In the genomic region with DNA sequence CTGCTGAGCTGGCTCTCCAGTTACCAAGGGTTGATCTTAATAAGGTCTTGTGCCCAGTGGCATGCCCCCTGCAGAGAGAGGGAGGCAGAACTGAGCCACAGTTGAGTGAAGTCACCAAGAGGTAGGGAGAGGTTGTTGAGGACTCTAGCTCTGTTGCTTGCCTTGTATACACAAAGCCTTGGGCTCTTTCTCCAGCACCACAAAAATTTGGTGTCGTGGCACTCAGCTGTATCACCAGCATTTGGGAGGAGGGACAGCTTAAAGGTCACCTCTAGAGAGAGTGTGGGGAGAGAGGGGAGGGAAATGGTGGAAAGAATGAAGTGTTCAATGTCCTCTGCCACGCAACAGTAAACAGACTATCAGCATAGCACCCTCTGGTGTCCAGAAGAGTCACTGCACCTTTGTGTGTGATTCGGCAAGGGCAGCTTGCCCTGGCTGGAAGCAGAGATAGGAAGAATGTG, we compare ENCODE assay signal across 8 mouse cellular contexts. TPM values are rescaled to one million over a fixed set of nuclear protein-coding genes. Genes with fewer than 3 reads are reported as not detected.
DNase-seq lines count a peak whose midpoint lies in the region; ATAC-seq and TF ChIP-seq lines count a peak whose summit lies in the region.

No protein-coding gene starts in this region.

- H3K36me3 ChIP-seq in hindbrain, embryonic 16.5 days (ENCODE audit: control insufficient read depth, insufficient read depth, low read length): no peaks in the 10 kb centered on the region

- H3K9ac ChIP-seq in hindbrain, embryonic 16.5 days (ENCODE audit: low read depth, low read length): no peak overlapping the region

- H3K27ac ChIP-seq in gastrocnemius, adult 2 months: no peak overlapping the region; the same call in 1 of the 2 replicates
- no peak overlapping the region for H3K27ac ChIP-seq in hindbrain, embryonic 16.5 days (ENCODE audit: low read depth, low read length)

- peak; percentile 65 for ATAC-seq in Patski
- peak; percentile 73 for ATAC-seq in hindbrain, embryonic 16.5 days

- no peaks in the 10 kb centered on the region for H3K27me3 ChIP-seq in Patski
- H3K27me3 ChIP-seq in hindbrain, embryonic 16.5 days (replicated peaks; ENCODE audit: control insufficient read depth, insufficient read depth, low read length): no peaks in the 10 kb centered on the region

- in situ Hi-C loops in Patski (cut with MboI; ENCODE audit: low pct_unique_long_range_greater_than_20kb): loop anchor here (5.0 kb wide), 1 partner anchor 41 kb away; no protein-coding TSS in a partner anchor

- no peak for DNase-seq in Patski (ENCODE audit: low read depth, low spot score)
- DNase-seq in cerebellum, postnatal 14 days: peak; percentile 85 to 86
- peak; percentile 72 for DNase-seq in gastrocnemius, adult 2 months
- peak; percentile 51 for DNase-seq in left cerebral cortex, adult 11 months (ENCODE audit: low spot score)
- DNase-seq in lung, postnatal 4 days: peak; percentile 40 to 80
- peak; percentile 62 for DNase-seq in retina, postnatal 7 days (ENCODE audit: low read depth, low spot score)
- DNase-seq in urinary bladder, postnatal 14 days (ENCODE audit: low spot score): peak; percentile 80

- H3K4me1 ChIP-seq in hindbrain, embryonic 16.5 days (ENCODE audit: control insufficient read depth, insufficient read depth, low read depth, low read length): no peaks in the 10 kb centered on the region

- CTCF ChIA-PET in Patski (lab: Charles Lee): interaction anchor here (0.9 to 2.1 kb wide), 12 partner anchors 9 to 385 kb away, joined by 3 to 19 read pairs (median 4); no protein-coding TSS in a partner anchor

- WGBS in hindbrain, embryonic 16.5 days: 3% methylated on average over 3 of the region's 3 CpGs

- no peak overlapping the region for H3K4me2 ChIP-seq in hindbrain, embryonic 16.5 days (ENCODE audit: low read length)

- peak; percentile 85 for TF ChIP-seq CTCF in Patski (IDR thresholded peaks at IDR 0.05)
- peak; percentile 98 for TF ChIP-seq CTCF in gastrocnemius, adult 2 months (IDR thresholded peaks at IDR 0.05)

- H3K4me3 ChIP-seq in gastrocnemius, adult 2 months: no peak overlapping the region
- H3K4me3 ChIP-seq in hindbrain, embryonic 16.5 days (ENCODE audit: low read length): no peak overlapping the region

- H3K9me3 ChIP-seq in hindbrain, embryonic 16.5 days (ENCODE audit: control insufficient read depth, low read length): no peaks in the 10 kb centered on the region

- POLR2A ChIA-PET in Patski (lab: Charles Lee): no interaction called here

- intact Hi-C loops in gastrocnemius, adult 2 months (cut with DNase I): loop anchor here (1.0 to 5.0 kb wide), 2 partner anchors 49 to 171 kb away; no protein-coding TSS in a partner anchor

RNA-seq across cellular contexts. Expression of gene Sord, which starts 9.2 kb away (rescaled TPM):
- 29.2 TPM for polyA plus RNA-seq in Patski (2021)
- total RNA-seq in gastrocnemius, adult 2 months (2021): 10 to 100 TPM; 50.5 to 71.2 TPM
- polyA plus RNA-seq in hindbrain, embryonic 16.5 days (2015; fragmentation: Nextera tagmentation; extraction: Ambion mirVana): 26.0 and 29.7 TPM in 2 replicates

RNA-seq across cellular contexts. Expression of gene Duox2, which starts 54.5 kb away (rescaled TPM):
- polyA plus RNA-seq in Patski (2021): 0.01 TPM
- total RNA-seq in gastrocnemius, adult 2 months (2021): under 1 TPM; 0.06 to 0.13 TPM
- 0.03 TPM in 1 of 2 replicates, not detected in the other for polyA plus RNA-seq in hindbrain, embryonic 16.5 days (2015; fragmentation: Nextera tagmentation; extraction: Ambion mirVana)

RNA-seq across cellular contexts. Expression of gene Duoxa2, which starts 55.0 kb away (rescaled TPM):
- polyA plus RNA-seq in Patski (2021): not detected
- total RNA-seq in gastrocnemius, adult 2 months (2021): not detected
- 0.19 and 0.36 TPM in 2 replicates for polyA plus RNA-seq in hindbrain, embryonic 16.5 days (2015; fragmentation: Nextera tagmentation; extraction: Ambion mirVana)

RNA-seq across cellular contexts. Expression of gene Terb2, which starts 57.6 kb away (rescaled TPM):
- not detected for polyA plus RNA-seq in Patski (2021)
- not detected for total RNA-seq in gastrocnemius, adult 2 months (2021)
- polyA plus RNA-seq in hindbrain, embryonic 16.5 days (2015; fragmentation: Nextera tagmentation; extraction: Ambion mirVana): not detected in 2 replicates

RNA-seq across cellular contexts. Expression of gene Patl2, which starts 57.7 kb away (rescaled TPM):
- 0.05 TPM for polyA plus RNA-seq in Patski (2021)
- not detected for total RNA-seq in gastrocnemius, adult 2 months (2021)
- polyA plus RNA-seq in hindbrain, embryonic 16.5 days (2015; fragmentation: Nextera tagmentation; extraction: Ambion mirVana): 0.06 and 0.08 TPM in 2 replicates
